Mouse (Mus musculus) frontal cortex, adult (tissue): ENCODE measurements around the gene Msl2.

Source experiments
- ATAC-seq: cut with Nextera tagmentation; 2 replicates; pipeline ENCODE4 v1.9.2; 2017; ENCODE audit warnings: mild to moderate bottlenecking, moderate library complexity, mixed read lengths; ENCODE audit not compliant: low TSS enrichment

The Msl2 gene

GRCm38 (mm10) chr9:101073987-101074331 lies at the start of gene Msl2:
Gene Msl2 (plus strand): TSS chr9:101074101.
- ATAC-seq, result peak; percentile 28

GRCm38 (mm10) chr9:101033761-101034447 lies 40.0 kb upstream of the Msl2 start:
- ATAC-seq, result peak; percentile 21; the same call in 1 of the 2 replicates

GRCm38 (mm10) chr9:101034448-101035098 lies 39.3 kb upstream of the Msl2 start, which contains the start of gene Pccb:
Gene Pccb (minus strand): TSS chr9:101034898.
- ATAC-seq, result peak; percentile 98

DNA sequence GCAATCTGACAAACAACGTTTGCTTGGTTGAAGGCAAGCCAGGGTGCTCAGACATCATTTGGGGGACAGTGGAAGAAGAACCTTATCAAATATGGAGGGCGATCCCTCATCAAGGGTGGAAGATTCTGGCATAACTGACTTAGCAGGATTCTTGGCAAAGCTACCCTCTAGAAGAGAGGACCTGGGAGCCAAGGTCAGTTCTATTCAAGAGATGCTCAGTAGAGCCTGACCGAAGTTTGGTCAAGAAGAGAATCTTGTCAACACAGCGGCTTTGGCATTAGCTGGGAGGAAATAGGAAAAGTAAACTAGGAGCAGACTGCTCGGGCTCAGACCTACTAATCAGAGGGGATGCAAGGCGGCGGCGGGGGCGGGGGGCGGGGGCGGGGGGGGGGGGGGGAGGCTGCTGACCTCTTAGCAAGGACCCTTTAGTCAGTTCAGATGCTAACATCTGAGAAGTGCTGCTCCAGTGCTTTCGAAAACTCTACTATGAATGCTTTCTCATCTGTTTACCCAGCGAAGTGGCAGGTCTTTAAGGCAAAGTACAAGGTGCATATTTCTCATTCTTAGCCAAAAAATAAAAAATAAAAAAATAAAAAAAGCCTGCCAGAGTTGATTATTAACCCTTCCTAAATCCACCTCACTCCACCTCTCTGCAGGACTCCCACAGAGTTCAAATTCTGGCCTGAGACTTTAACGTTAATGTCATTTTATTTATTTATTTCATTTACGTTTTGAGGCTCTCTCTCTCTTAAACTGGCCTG lies 37.9 kb upstream of the Msl2 start:
- no peak for ATAC-seq

DNA sequence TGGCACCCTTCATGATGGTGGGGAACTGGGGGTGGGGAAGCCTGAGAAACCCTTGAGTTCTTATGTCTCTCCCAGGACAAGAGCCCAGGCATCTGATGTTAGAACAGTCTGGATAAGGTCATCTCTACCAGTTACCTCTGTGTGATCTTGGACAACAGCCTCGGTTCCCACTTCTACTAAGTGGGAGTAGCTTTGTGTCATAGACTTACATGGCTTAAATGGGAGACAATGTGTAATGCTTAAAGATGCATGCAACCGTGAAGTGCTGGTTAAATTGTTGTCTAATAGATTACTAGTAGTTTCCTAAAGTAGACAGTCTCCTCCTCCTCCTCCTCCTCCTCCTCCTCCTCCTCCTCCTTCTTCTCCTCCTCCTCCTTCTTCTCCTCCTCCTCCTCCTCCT lies 37.0 kb upstream of the Msl2 start:
- no peak for ATAC-seq

DNA sequence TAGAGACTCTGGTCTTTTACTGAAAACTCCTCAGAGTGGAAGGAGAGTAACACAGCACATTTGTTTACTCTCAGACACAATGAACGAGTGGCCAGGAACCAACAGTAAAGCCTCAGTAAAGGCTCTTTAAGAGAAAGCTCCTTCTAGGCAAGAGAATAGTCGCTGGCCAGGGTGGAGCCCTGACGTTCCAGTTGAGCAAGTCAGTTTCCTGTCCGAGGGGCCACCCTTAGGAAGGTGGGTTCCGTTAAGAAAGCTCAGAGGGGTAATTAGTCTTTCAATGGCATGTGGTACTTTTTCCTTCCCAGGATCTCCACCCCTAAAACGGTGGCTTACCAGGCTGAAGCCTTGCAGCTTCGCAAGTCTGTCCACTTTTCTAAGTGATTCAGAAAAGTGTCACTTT lies 36.5 kb upstream of the Msl2 start:
- ATAC-seq, result no peak

- ATAC-seq, result no peak
Measured at GRCm38 (mm10) chr9:101038634-101039033, 35.3 kb upstream of the Msl2 start.

GRCm38 (mm10) chr9:101041508-101041907 lies 32.4 kb upstream of the Msl2 start:
- no peak for ATAC-seq

DNA sequence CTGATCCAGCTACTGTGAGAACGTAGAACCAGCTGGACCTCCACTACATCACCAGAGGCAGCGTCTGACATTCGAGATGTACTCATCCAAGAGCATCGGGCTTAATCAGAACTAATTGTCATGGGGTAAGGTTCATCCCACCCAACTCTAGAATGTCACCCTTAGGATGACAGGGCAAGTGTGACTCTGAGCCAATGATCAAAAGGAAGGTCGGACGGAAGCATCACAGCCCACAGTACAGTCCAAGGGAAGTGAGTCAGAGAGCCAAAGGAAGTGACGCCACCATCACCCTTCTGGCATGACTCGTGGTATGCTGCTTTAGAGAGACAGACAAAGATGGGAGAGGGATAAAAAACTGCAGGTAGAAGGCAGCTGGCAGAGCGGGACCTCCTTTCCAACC lies 31.7 kb upstream of the Msl2 start:
- ATAC-seq, result no peak

- no peak for ATAC-seq
Measured at GRCm38 (mm10) chr9:101045710-101046338, 28.1 kb upstream of the Msl2 start.

DNA sequence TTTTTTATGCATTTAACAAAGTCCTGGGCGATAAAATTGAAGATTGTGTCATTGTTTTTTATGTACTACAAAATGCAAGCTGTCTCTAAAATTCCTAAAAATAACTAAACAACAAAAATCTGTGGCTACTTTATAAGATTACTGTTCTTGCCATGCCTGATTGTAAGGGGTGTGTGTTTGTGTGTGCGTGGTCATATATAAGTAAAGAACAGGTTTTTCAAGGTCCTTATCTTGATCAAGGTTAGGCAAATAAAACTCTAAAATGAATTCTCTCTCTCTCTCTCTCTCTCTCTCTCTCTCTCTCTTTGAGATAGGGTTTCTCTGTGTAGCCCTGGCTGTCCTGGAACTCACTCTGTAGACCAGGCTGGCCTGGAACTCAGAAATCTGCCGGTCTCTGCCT lies 21.9 kb upstream of the Msl2 start:
- no peak for ATAC-seq

DNA sequence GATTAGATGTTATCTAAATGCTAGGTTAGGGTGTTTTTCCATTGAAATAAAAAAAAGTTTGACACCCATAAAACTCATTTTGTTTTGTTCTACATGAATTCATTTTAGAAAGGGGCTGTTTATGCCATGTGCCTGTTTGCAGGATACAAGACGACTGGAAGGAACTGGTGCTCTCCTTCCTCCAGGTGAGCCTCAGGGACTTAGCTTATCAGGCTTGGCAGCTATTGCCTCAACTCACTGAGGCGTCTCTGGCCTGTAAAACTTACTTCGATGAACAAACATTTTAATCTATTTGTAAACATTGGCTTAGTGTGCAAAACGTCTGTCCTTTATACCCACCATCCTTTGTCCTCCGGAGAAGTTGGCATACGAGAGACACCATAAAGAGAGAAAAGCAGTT lies 21.2 kb upstream of the Msl2 start:
- ATAC-seq, result no peak

GRCm38 (mm10) chr9:101053279-101053678 lies 20.6 kb upstream of the Msl2 start:
- ATAC-seq, result peak; percentile 74

DNA sequence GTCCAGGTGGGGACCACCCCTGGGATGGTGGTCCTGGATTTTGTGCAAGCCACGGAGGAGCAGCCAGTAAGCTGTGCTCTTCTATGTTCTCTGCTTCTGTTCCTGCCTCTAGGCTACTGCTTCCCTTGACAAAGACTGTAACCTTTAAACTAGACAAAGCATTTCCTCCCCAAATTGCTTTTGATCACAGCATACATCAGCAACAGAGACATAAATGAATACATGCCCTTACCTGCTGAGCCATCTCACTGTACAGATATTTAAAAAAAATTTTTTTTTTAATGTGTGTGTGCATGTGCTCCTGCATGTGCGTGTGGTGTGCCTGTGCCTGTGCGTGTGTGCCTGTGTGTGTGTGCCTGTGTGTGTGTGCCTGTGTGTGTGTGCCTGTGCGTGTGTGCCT lies 16.7 kb upstream of the Msl2 start:
- ATAC-seq, result no peak

- ATAC-seq, result no peak
Measured at GRCm38 (mm10) chr9:101061035-101061434, 12.9 kb upstream of the Msl2 start.

DNA sequence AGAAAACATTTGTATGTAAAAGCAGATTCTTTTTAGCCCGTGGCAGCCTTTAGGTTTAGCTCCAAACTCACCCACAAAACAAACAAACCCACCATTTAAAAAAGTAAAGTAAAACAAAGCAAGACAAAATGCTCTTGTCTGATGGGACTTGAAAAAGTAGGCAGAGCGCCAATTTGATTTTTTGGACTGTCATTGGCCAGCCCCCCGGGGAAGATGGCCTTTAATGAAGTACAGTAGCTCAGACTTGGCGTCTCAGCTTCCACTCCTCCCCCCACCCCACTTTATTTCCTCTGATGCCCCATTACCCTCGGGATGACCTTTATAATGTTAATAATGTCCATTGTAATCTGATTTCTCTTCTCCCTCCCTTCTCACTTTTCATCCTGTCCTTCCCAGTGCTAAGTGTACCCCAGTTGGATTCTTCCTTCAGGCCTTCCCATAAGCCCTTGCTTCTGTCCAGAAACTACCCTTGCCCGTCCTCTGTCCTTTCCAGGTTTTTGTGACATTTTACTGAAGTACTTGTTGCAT lies 11.6 kb upstream of the Msl2 start:
- ATAC-seq, result no peak

- ATAC-seq, result peak; percentile 89
Measured at GRCm38 (mm10) chr9:101065076-101065602, 8.8 kb upstream of the Msl2 start.

GRCm38 (mm10) chr9:101069781-101070180 lies 4.1 kb upstream of the Msl2 start:
- ATAC-seq, result no peak

DNA sequence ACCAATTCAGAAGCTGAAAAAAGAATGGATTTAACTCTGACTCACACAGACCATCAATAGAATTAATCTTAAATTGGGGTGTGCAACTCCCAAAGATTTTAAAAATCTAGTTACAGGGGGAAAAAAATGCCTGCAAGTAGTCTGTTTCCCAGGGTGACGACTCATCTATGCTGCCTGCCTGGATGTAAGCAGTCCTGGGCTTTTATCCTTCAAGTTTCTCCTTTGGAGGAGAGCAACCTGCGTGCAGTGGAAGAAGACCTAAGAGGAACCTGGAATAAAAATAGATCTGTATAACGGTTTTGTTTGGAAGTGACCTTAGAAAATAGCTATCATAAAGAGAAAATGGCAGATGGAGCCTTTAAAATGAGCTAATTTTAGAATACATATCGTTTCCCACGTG lies 1.4 kb upstream of the Msl2 start:
- ATAC-seq, result no peak

GRCm38 (mm10) chr9:101073041-101073986 lies 587 bp upstream of the Msl2 start:
- peak; percentile 80 for ATAC-seq
